Mouse (Mus musculus) c-Kit-positive CD71-positive TER-119-negative erythroid progenitor cells, embryonic 14.5 days (primary cell): ENCODE measurements around the gene Ift80.
"Not testable (repeated sequence)": the region's sequence is repeated elsewhere in the genome, so short reads cannot be mapped to it uniquely, and the experiment has no call there.

Source experiments
- DNase-seq: peaks from one replicate; pipeline ENCODE4 v3.0.0-alpha.2; 2013; ENCODE audit warnings: low read depth

The Ift80 gene

GRCm38 (mm10) chr3:68980898-68981297, 23.5 kb downstream of the Ift80 start:
- DNase-seq: no peak

DNA sequence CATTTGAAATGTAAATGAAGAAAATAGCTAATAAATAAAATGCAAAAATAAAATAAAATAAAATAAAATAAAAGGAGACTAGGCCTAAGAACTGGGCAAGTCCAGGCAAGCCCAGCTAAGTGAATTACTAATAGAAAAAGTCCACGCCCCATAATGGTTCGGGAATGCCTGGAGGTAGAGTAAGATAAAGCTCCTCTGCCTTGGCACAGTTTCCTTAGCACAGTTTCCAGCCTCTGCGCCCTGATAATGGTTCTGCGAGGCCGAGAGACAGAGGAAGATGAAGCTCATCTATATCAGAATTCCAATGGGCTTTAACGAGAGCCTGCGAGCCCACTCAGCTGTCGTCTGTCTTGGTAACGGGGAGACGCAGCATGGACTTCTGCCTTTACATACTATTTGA, 25.2 kb downstream of the Ift80 start:
- peak; percentile 54 for DNase-seq

DNA sequence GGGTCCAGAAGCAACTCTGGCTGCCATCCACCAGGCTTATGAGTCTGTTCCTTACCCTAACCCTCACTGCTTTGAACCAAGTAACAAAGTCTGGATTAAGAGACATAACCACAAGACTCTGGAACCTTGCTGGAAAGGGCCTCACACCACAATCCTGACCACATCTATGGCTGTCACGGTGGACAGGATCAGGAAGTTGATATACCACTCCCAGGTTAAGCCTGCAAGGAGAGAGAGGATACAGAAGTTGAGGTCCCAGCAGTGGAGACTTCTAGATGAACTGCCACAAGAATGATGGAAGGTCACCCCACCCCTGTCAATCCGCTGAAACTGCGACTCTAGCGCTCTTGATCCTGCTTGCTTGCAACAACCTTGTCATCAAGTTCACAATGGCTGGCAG, 26.7 kb downstream of the Ift80 start:
- no peak for DNase-seq

GRCm38 (mm10) chr3:68975533-68976490, 28.6 kb downstream of the Ift80 start:
- peak; percentile 52 for DNase-seq

DNA sequence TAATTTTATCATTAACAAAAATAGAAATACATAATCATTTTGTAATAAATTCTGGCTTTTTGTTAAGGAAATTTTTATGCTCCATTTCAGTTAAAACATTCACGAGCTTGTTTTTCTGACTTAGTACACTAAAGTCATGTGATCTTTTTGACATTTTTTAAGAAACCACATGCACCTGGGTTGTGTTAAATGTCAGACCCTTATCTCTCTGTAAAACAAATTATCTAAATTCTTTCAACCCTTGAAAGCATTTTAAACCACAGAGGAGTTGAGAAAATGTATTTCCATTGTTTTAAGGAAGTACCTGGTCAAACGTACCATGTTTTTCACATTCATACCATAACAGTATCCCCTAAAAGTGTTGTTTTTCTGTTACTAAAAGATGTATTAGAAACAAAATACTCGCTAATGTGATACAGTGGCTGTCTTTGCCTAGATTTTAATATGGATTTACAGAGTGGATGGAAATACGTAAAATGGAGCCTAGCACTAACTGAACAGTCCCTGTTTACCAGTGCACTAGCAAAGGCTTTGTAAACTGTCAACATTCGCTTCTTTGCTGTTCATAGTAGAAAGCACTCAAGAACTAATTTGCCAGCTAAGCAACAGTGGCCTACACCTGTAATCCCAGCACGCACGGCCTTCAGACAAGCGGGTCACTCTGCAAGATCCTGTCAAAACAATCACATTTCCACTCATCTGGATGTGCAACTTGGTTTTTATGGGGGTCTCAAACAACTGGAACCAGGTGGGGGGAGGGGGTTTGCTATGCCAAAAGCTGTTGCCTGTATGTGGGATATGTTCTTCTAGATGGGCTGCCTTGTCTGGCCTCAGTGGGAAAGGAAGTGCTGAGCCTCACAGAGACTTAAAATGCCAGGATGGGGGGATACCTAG, 29.5 kb downstream of the Ift80 start:
- no peak for DNase-seq

DNA sequence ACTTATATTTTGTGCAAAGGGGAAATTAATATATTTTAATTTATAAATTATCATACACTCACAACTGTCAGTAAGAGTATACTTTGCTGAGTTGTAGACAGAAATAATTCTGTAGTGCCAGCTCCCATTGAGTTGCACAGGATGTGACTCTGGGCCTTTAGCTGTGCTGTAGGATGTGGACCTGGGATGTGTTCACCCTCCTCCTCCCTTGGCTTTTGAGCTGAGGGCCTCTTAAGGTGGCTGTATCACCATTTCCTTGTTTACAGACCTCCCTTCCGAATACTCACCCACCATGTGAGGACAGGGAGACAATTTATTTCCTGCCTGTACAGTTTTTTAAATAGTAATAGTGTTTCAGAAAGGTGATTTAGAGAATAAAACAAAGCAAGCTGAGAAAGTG, 30.8 kb downstream of the Ift80 start:
- no peak for DNase-seq

DNA sequence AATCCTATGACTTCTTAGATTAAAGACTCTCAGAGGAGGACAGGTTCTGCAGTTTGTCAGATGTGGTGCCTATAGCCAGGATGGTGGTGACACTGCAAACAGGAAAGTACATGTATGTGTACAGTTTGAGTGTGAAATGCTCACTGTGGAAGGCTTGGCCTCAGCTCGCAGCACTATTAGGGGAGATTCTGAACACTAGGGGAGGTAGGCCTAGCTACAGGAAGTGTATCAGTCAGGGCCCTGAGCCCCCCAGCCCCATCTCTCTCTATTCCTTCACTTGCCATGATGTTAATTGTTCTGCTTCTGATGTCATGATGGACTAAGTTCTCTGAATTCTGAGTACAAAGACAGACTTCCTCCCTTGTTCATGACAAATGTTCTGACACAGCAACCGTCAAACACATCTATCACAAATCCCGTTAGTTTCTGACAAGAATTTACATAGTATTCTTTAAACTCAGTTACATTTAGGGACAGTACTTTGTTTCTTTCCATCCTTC, 35.2 kb downstream of the Ift80 start:
- DNase-seq: no peak

DNA sequence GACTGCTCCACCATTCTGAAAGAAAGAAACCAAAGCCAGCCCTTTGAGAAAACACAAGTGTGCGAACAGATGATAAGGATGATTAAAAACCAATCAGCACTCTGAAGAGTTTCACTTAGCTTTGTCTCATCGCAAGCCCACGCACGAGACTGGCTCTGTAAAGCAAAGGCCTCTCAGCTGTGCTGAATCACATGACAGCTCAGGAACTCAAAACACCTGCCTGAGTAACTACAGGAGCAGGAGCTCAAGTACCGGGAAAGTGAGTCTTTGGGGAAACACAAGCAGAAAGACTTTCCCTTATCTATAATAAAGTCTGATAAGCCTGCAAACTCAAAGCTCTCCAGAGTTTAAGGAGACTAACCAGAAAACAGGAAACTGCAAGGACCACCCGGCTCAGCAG, 37.0 kb downstream of the Ift80 start:
- peak; percentile 38 for DNase-seq

- no peak for DNase-seq
Measured at GRCm38 (mm10) chr3:68966527-68967285, 37.7 kb downstream of the Ift80 start.

DNA sequence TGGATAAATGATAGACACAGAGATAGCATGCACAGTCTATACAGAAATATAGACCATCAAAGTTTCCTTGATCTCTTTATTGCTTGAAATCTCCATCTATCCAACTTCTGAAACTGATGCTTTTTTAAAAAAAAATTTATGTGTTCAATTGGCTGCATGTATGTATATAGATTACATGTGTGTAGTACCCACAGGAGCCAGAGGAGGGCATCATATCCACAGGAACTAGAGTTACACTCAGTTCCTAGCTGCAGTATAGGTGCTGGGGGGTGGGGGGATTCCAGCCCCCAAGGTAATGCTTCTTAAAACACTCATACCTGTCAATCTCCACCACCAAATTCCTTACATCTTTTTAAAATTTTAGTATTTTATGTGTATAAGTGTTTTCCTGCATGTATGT, 39.7 kb downstream of the Ift80 start:
- peak; percentile 52 for DNase-seq

- no peak for DNase-seq
Measured at GRCm38 (mm10) chr3:68957413-68957812, 47.0 kb downstream of the Ift80 start.

- no peak for DNase-seq
Measured at GRCm38 (mm10) chr3:68956454-68956853, 47.9 kb downstream of the Ift80 start.

DNA sequence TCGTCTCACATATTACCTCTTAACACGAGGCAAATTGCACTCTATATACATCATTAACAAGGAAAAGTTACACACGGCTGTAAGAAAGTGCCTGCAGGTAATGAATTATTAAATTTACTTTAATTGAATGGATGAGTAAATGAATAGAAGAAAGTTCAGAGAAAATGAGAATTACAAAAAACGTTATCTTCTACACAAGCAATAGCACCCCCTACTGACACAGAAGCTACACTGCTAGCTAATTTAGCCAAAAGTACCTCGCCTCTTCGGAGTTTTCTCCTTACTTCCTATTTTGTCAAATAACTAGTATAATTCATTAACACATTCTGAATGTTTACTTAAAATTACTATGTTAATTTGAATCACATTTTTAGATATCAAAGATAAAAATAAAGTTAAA, 49.9 kb downstream of the Ift80 start:
- DNase-seq: peak; percentile 36

DNA sequence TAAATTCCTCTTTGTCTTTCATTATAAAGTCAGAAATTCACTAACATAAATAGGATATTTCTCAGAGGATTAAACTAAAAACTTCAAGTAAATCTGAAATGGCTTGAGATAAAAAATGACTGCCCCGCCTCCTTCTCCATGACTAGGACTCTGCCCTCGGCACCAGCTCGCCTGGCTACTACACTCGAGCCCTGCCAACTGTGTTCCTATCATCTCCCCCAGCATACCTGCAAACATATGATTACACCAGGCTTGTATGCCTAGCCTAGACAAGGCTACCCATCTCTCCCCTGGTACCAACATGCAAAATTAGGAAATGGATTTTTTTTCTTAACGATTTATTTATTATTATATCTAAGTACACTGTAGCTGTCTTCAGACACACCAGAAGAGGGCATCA, 51.7 kb downstream of the Ift80 start:
- no peak for DNase-seq

- not testable (repeated sequence) for DNase-seq
Measured at GRCm38 (mm10) chr3:68951971-68952370, 52.4 kb downstream of the Ift80 start.

DNA sequence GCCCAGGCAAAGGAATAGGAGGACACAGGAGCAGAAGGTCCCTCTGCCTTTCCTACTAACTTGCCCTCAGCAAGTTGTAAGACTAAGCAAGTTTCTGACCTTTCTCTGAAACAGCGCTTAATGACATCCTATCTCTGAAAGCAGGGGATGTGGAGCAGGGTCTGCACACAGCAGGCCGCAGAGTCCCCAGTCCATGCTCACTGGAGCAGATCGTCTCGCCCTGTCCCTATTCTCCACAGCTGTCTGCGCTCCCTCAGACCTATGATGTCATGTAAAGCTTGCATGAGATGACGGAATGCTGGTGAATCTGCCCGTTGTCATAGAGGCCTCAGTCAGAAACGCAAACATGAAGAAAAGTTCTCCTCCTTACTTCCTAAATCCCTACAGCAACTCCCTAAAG, 55.0 kb downstream of the Ift80 start:
- DNase-seq: no peak

DNA sequence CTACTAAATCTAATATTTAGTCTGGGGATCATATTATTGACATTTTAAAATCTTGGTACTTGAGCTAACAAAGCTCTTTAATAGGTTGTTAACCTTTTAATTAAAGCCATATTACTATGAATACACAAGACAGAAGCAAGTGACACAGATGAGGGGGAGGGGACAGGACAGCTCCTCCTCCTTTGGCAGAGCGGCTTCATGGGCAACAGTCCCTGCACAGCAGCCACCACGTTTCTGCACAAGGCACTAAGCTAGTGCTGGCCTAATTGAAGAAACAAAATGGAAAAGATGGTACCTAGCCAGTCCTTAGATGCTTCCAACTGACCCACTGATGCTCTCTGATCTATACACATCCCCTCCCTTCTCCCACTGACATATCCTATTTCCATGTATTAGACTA, 55.5 kb downstream of the Ift80 start:
- DNase-seq: no peak

GRCm38 (mm10) chr3:68941867-68942266, 62.5 kb downstream of the Ift80 start:
- DNase-seq: no peak

DNA sequence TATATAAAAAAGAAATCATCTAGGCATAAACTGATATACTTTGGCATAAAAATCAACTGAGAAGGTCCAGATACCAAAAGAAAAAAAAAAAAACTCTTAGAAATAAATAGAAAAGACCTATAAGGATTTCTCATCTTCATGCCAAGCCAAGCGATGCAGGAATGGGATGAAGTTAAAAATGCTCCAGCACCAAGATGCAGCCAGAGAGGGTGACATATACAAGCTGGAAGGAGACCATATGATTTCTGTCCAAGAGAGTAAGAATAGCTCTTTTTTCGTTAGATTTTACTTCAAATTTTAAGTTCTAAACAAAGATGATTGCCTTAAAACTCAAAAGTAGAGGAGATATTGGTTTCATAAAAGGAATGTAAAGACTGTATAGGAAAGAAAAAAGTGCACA, 64.1 kb downstream of the Ift80 start:
- no peak for DNase-seq

GRCm38 (mm10) chr3:68939312-68939711, 65.1 kb downstream of the Ift80 start:
- DNase-seq: no peak

GRCm38 (mm10) chr3:68936709-68937108, 67.7 kb downstream of the Ift80 start:
- DNase-seq: no peak

GRCm38 (mm10) chr3:68935498-68935897, 68.9 kb downstream of the Ift80 start:
- DNase-seq: peak; percentile 30
